Comparison of ENCODE assay signal across 14 mouse cellular contexts in genomic region chr12:53746653-53747052, GRCm38 (mm10).
DNase-seq lines count a peak whose midpoint lies in the region; ATAC-seq and TF ChIP-seq lines count a peak whose summit lies in the region.
"Had no signal": no experiment of that assay in that cellular context is flagged by ENCODE, and none has a peak within 500 bp of the region (broad histone marks: within the 10 kb centered on the region; RNA-seq: fewer than 3 reads in every experiment).

No protein-coding gene starts in this region.

- no peaks in the 10 kb centered on the region for H3K36me3 ChIP-seq in kidney, postnatal 0 days (ENCODE audit: insufficient read depth, low read length)
- H3K36me3 ChIP-seq in kidney, embryonic 16.5 days (ENCODE audit: insufficient read depth, low read length), result no peaks in the 10 kb centered on the region
- H3K36me3 ChIP-seq in midbrain, embryonic 15.5 days (replicated peaks), result no peaks in the 10 kb centered on the region
- no peaks in the 10 kb centered on the region for H3K36me3 ChIP-seq in midbrain, embryonic 10.5 days
- H3K36me3 ChIP-seq: embryonic facial prominence, embryonic 13.5 days; forebrain, embryonic 12.5 days; heart, embryonic 10.5 days; limb, embryonic 13.5 days had no signal

- WGBS in kidney, postnatal 0 days, result 36% methylated on average over 5 of the region's 5 CpGs
- 37% methylated on average over 5 of the region's 5 CpGs for WGBS in kidney, embryonic 16.5 days
- 58% methylated on average over 5 of the region's 5 CpGs for WGBS in midbrain, embryonic 15.5 days
- 79% methylated on average over 5 of the region's 5 CpGs for WGBS in midbrain, embryonic 10.5 days

- no peak overlapping the region for H3K9ac ChIP-seq in kidney, postnatal 0 days (ENCODE audit: low read depth, low read length)
- H3K9ac ChIP-seq in kidney, embryonic 16.5 days (replicated peaks; ENCODE audit: low read length), result no peak overlapping the region
- H3K9ac ChIP-seq in midbrain, embryonic 15.5 days, result no peak overlapping the region
- H3K9ac ChIP-seq: embryonic facial prominence, embryonic 13.5 days; forebrain, embryonic 12.5 days; limb, embryonic 13.5 days had no signal

- H3K4me3 ChIP-seq in kidney, postnatal 0 days (replicated peaks; ENCODE audit: low read depth, low read length), result no peak overlapping the region
- no peak overlapping the region for H3K4me3 ChIP-seq in kidney, embryonic 16.5 days (ENCODE audit: low read length)
- no peak overlapping the region for H3K4me3 ChIP-seq in midbrain, embryonic 15.5 days
- no peak overlapping the region for H3K4me3 ChIP-seq in midbrain, embryonic 10.5 days
- H3K4me3 ChIP-seq: embryonic facial prominence, embryonic 13.5 days; forebrain, embryonic 12.5 days; gastrocnemius, adult 2 months; heart, embryonic 10.5 days; left cerebral cortex, adult 2 months; limb, embryonic 13.5 days had no signal

- ATAC-seq in kidney, postnatal 0 days (replicated peaks; ENCODE audit: low FRiP score, low read depth), result no peak
- no peak for ATAC-seq in kidney, embryonic 16.5 days (ENCODE audit: low FRiP score, low TSS enrichment)
- 0 out of 2 replicates have a peak, but pooled peaks have one; percentile 48 for ATAC-seq in midbrain, embryonic 15.5 days (replicated peaks)

- H3K27me3 ChIP-seq in kidney, postnatal 0 days (ENCODE audit: insufficient read depth, low read length), result no peaks in the 10 kb centered on the region
- peaks cover 7% of the 10 kb centered on the region for H3K27me3 ChIP-seq in kidney, embryonic 16.5 days (ENCODE audit: insufficient read depth, low read length)
- H3K27me3 ChIP-seq in midbrain, embryonic 15.5 days (replicated peaks), result no peaks in the 10 kb centered on the region
- H3K27me3 ChIP-seq in midbrain, embryonic 10.5 days (ENCODE audit: low read depth, poor library complexity, severe bottlenecking), result no peaks in the 10 kb centered on the region
- H3K27me3 ChIP-seq: embryonic facial prominence, embryonic 13.5 days; forebrain, embryonic 12.5 days; limb, embryonic 13.5 days had no signal

- H3K4me2 ChIP-seq in kidney, postnatal 0 days (ENCODE audit: low read length), result no peak overlapping the region
- H3K4me2 ChIP-seq in kidney, embryonic 16.5 days (replicated peaks; ENCODE audit: low read depth, low read length), result no peak overlapping the region
- no peak overlapping the region for H3K4me2 ChIP-seq in midbrain, embryonic 15.5 days
- H3K4me2 ChIP-seq: embryonic facial prominence, embryonic 13.5 days; forebrain, embryonic 12.5 days; limb, embryonic 13.5 days had no signal

- peak; percentile 58 for DNase-seq in kidney, postnatal 0 days (ENCODE audit: low spot score)
- no peak for DNase-seq in midbrain, embryonic 10.5 days (ENCODE audit: low spot score)
- DNase-seq in adrenal gland, postnatal 14 days, result peak; percentile 41
- DNase-seq in lung, postnatal 36 days, result peak; percentile 1
- no peak for DNase-seq in layer of hippocampus, adult 8-10 months (ENCODE audit: low spot score in 2 of 2)
- DNase-seq: gastrocnemius, adult 2 months; kidney, adult 9 months had no signal

- H3K9me3 ChIP-seq in kidney, postnatal 0 days (replicated peaks; ENCODE audit: low read length), result no peaks in the 10 kb centered on the region
- no peaks in the 10 kb centered on the region for H3K9me3 ChIP-seq in kidney, embryonic 16.5 days (ENCODE audit: low read length)
- no peaks in the 10 kb centered on the region for H3K9me3 ChIP-seq in midbrain, embryonic 15.5 days
- no peaks in the 10 kb centered on the region for H3K9me3 ChIP-seq in midbrain, embryonic 10.5 days (replicated peaks)
- H3K9me3 ChIP-seq: embryonic facial prominence, embryonic 13.5 days; forebrain, embryonic 12.5 days; heart, embryonic 10.5 days; limb, embryonic 13.5 days had no signal

- no peak overlapping the region for H3K27ac ChIP-seq in kidney, postnatal 0 days
- no peak overlapping the region for H3K27ac ChIP-seq in kidney, embryonic 16.5 days (ENCODE audit: low read length)
- H3K27ac ChIP-seq in midbrain, embryonic 15.5 days, result no peak overlapping the region
- no peak overlapping the region for H3K27ac ChIP-seq in midbrain, embryonic 10.5 days (replicated peaks)
- H3K27ac ChIP-seq: embryonic facial prominence, embryonic 13.5 days; forebrain, embryonic 12.5 days; gastrocnemius, adult 2 months; heart, embryonic 10.5 days; left cerebral cortex, adult 2 months; limb, embryonic 13.5 days had no signal

- peak; percentile 71 for TF ChIP-seq CTCF in kidney, postnatal 0 days (IDR thresholded peaks at IDR 0.05; ENCODE audit: low read depth)

- H3K4me1 ChIP-seq in kidney, postnatal 0 days (replicated peaks; ENCODE audit: insufficient read depth, low read length), result no peaks in the 10 kb centered on the region
- H3K4me1 ChIP-seq in kidney, embryonic 16.5 days (ENCODE audit: insufficient read depth, low read length), result no peaks in the 10 kb centered on the region
- H3K4me1 ChIP-seq in midbrain, embryonic 15.5 days, result peaks cover 8% of the 10 kb centered on the region; the same call in 1 of the 2 replicates
- no peaks in the 10 kb centered on the region for H3K4me1 ChIP-seq in midbrain, embryonic 10.5 days
- H3K4me1 ChIP-seq: embryonic facial prominence, embryonic 13.5 days; heart, embryonic 10.5 days had no signal

Comparison
In these comparisons a context has a peak if more than half of its experiments do, and no peak if none do; other contexts are left out.
1. DNase-seq: peak in kidney, postnatal 0 days (single experiment), adrenal gland, postnatal 14 days (single experiment) and lung, postnatal 36 days (single experiment); none in midbrain, embryonic 10.5 days (single experiment) and layer of hippocampus, adult 8-10 months (0 of 2).